Mouse (Mus musculus): ENCODE results near the gene Nfyb. TPM values are rescaled to one million over a fixed set of nuclear protein-coding genes. Genes with fewer than 3 reads are reported as not detected.

Nfyb gene
- polyA plus RNA-seq (2015; fragmentation: Nextera tagmentation; extraction: Ambion mirVana): 44.5 and 55.2 TPM in 2 replicates

- no peaks in the 10 kb centered on the region for H3K9me3 ChIP-seq (replicated peaks; ENCODE audit: control insufficient read depth, low read length, poor library complexity, severe bottlenecking)
- H3K36me3 ChIP-seq (ENCODE audit: control insufficient read depth, insufficient read depth, low read length): no peaks in the 10 kb centered on the region
- H3K27ac ChIP-seq (ENCODE audit: low read length): peak within 1 kb of the TSS; percentile 99
- H3K9ac ChIP-seq (ENCODE audit: low read depth, low read length): peak within 1 kb of the TSS; percentile 97
- peak within 1 kb of the TSS; percentile 69 for H3K4me2 ChIP-seq (ENCODE audit: low read length)
- peaks cover 31% of the 10 kb centered on the region for H3K4me1 ChIP-seq (ENCODE audit: control insufficient read depth, insufficient read depth, low read length)
- under 1% methylated on average over 54 of the region's 68 CpGs for WGBS
- H3K4me3 ChIP-seq (ENCODE audit: low read depth, low read length): peak within 1 kb of the TSS; percentile 80
- ATAC-seq: peak; percentile 96
- H3K27me3 ChIP-seq (ENCODE audit: control insufficient read depth, insufficient read depth, low read depth, low read length): no peaks in the 10 kb centered on the region
Measured at GRCm38 (mm10) chr10:82763840-82764631, at the start of gene Nfyb. Gene Nfyb (minus strand): TSS chr10:82764144.

DNA sequence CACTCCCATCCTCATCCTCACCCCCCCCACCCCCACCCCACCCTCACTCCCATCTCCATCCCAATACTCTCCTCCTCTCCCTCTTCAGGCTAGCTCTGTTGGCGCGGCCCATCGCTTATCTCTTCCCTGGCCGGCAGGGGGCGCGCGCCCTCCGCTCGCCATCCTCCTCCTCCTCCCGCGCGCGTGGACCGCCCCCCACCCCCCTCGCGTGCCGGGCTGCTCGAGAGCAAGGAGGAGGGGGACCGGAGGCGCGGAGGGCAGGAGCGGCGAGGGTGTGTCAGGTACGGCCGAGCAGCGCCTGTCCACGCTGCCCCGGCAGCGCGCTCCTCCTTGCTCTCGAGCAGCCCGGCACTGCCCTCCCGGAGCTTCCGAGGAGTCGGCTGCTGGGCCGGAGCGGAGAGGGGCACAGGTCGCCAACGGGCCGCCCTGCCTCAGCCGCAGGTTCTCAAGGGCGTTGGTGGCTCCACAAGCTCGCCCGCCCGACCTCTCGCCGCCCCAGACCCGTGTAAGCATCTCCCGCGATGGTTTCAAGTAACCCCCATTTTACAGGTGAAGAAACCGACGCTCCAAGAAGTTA is 48.0 kb upstream of the Nfyb start:
- no peaks in the 10 kb centered on the region for H3K9me3 ChIP-seq (replicated peaks; ENCODE audit: control insufficient read depth, low read length, poor library complexity, severe bottlenecking)
- WGBS: 7% methylated on average over 43 of the region's 52 CpGs
- H3K27ac ChIP-seq (ENCODE audit: low read length): no peak overlapping the region
- no peaks in the 10 kb centered on the region for H3K4me1 ChIP-seq (ENCODE audit: control insufficient read depth, insufficient read depth, low read length)
- no peaks in the 10 kb centered on the region for H3K27me3 ChIP-seq (ENCODE audit: control insufficient read depth, insufficient read depth, low read depth, low read length)
- H3K36me3 ChIP-seq (ENCODE audit: control insufficient read depth, insufficient read depth, low read length): no peaks in the 10 kb centered on the region
- H3K4me2 ChIP-seq (ENCODE audit: low read length): peak overlapping the region; percentile 77
- peak overlapping the region; percentile 59; the same call in 1 of the 2 replicates for H3K9ac ChIP-seq (ENCODE audit: low read depth, low read length)
- ATAC-seq: peak; percentile 81
- H3K4me3 ChIP-seq (ENCODE audit: low read depth, low read length): peak overlapping the region; percentile 54

- Histone ChIP-seq H3K27ac (ENCODE audit: low read length) (no peak overlapping the region), H3K4me1 (ENCODE audit: control insufficient read depth, insufficient read depth, low read length) (no peaks in the 10 kb centered on the region), H3K9me3 (replicated peaks; ENCODE audit: control insufficient read depth, low read length, poor library complexity, severe bottlenecking) (no peaks in the 10 kb centered on the region), H3K4me2 (ENCODE audit: low read length) (no peak overlapping the region), H3K27me3 (ENCODE audit: control insufficient read depth, insufficient read depth, low read depth, low read length) (no peaks in the 10 kb centered on the region), H3K36me3 (ENCODE audit: control insufficient read depth, insufficient read depth, low read length) (no peaks in the 10 kb centered on the region), H3K4me3 (ENCODE audit: low read depth, low read length) (no peak overlapping the region), H3K9ac (ENCODE audit: low read depth, low read length) (no peak overlapping the region)
- 6% methylated on average over 3 of the region's 3 CpGs for WGBS
- no peak for ATAC-seq
Measured at GRCm38 (mm10) chr10:82809352-82809751, 45.4 kb upstream of the Nfyb start.

DNA sequence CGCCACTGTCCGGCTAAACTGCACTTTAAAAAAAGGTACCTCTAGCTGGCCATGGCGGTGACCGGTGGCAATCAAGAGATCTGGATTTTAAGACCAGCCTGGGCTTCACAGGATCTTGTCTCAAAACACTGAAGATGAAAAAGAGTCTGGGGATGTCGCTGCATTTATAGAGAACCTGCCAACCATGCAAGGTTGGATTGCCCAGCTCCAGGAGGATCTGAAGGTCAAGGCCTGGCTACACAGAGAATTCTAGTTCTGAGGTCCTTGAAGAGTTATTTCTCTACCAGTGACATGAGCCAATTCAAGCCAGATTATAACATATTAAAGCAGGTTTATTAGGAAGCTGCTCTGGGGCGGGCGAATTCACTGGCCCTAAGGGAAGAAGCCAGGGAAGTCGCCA is 44.9 kb upstream of the Nfyb start:
- no peaks in the 10 kb centered on the region for H3K36me3 ChIP-seq (ENCODE audit: control insufficient read depth, insufficient read depth, low read length)
- no peaks in the 10 kb centered on the region for H3K4me1 ChIP-seq (ENCODE audit: control insufficient read depth, insufficient read depth, low read length)
- ATAC-seq: no peak
- no peaks in the 10 kb centered on the region for H3K27me3 ChIP-seq (ENCODE audit: control insufficient read depth, insufficient read depth, low read depth, low read length)
- no peak overlapping the region for H3K4me3 ChIP-seq (ENCODE audit: low read depth, low read length)
- no peak overlapping the region for H3K27ac ChIP-seq (ENCODE audit: low read length)
- WGBS: 71% methylated on average over 8 of the region's 8 CpGs
- H3K9ac ChIP-seq (ENCODE audit: low read depth, low read length): no peak overlapping the region
- no peaks in the 10 kb centered on the region for H3K9me3 ChIP-seq (replicated peaks; ENCODE audit: control insufficient read depth, low read length, poor library complexity, severe bottlenecking)
- H3K4me2 ChIP-seq (ENCODE audit: low read length): no peak overlapping the region

DNA sequence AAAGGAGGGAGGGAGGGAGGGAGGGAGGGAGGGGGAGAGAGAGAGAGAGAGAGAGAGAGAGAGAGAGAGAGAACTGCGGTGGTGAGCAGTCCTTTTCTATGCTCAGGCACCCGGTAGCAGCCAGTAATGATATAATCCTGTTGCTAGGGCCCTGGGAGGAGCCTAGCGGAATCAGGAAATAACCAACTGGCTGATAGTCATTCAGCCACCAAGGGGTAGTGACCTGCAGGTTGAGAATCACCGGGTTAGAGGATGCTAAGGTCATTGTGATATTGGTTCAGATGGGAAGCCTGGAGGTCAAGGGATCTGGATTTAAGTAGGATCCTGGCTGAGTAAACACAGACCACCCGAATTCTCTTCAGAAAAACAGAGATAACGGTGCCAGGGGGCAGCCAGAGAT is 44.2 kb upstream of the Nfyb start:
- WGBS: 44% methylated on average over 6 of the region's 6 CpGs
- Histone ChIP-seq H3K9me3 (replicated peaks; ENCODE audit: control insufficient read depth, low read length, poor library complexity, severe bottlenecking) (no peaks in the 10 kb centered on the region), H3K4me3 (ENCODE audit: low read depth, low read length) (no peak overlapping the region), H3K9ac (ENCODE audit: low read depth, low read length) (no peak overlapping the region), H3K4me1 (ENCODE audit: control insufficient read depth, insufficient read depth, low read length) (no peaks in the 10 kb centered on the region), H3K4me2 (ENCODE audit: low read length) (no peak overlapping the region), H3K27ac (ENCODE audit: low read length) (no peak overlapping the region), H3K27me3 (ENCODE audit: control insufficient read depth, insufficient read depth, low read depth, low read length) (no peaks in the 10 kb centered on the region), H3K36me3 (ENCODE audit: control insufficient read depth, insufficient read depth, low read length) (no peaks in the 10 kb centered on the region)
- ATAC-seq: no peak

DNA sequence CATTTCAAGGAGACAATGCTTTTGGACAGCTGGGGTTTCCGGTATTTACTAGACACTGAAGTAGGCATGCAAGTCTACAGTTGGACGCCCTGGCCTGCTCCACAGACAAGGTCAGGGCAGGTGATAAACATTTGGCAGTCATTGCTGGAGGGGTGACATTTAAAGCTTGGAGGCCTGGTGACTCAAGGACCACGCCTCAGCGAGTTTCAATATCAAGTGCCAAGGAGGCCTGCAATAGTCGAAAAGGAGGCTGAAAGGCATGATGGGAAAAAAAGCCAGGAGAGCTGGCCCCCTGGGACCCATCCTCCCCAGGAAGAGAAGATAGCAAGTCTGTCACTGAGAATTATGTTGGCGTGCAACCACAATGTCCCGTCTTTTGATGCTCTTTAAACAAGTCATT is 43.3 kb upstream of the Nfyb start:
- no peak for ATAC-seq
- H3K27me3 ChIP-seq (ENCODE audit: control insufficient read depth, insufficient read depth, low read depth, low read length): no peaks in the 10 kb centered on the region
- no peaks in the 10 kb centered on the region for H3K36me3 ChIP-seq (ENCODE audit: control insufficient read depth, insufficient read depth, low read length)
- no peaks in the 10 kb centered on the region for H3K9me3 ChIP-seq (replicated peaks; ENCODE audit: control insufficient read depth, low read length, poor library complexity, severe bottlenecking)
- H3K4me3 ChIP-seq (ENCODE audit: low read depth, low read length): no peak overlapping the region
- H3K4me2 ChIP-seq (ENCODE audit: low read length): no peak overlapping the region
- H3K4me1 ChIP-seq (ENCODE audit: control insufficient read depth, insufficient read depth, low read length): no peaks in the 10 kb centered on the region
- 79% methylated on average over 7 of the region's 7 CpGs for WGBS
- H3K27ac ChIP-seq (ENCODE audit: low read length): no peak overlapping the region
- no peak overlapping the region for H3K9ac ChIP-seq (ENCODE audit: low read depth, low read length)

GRCm38 (mm10) chr10:82806414-82806813 is 42.5 kb upstream of the Nfyb start:
- ATAC-seq: no peak
- Histone ChIP-seq H3K9me3 (replicated peaks; ENCODE audit: control insufficient read depth, low read length, poor library complexity, severe bottlenecking) (no peaks in the 10 kb centered on the region; the same call in 1 of the 2 replicates), H3K27me3 (ENCODE audit: control insufficient read depth, insufficient read depth, low read depth, low read length) (no peaks in the 10 kb centered on the region), H3K27ac (ENCODE audit: low read length) (no peak overlapping the region), H3K36me3 (ENCODE audit: control insufficient read depth, insufficient read depth, low read length) (no peaks in the 10 kb centered on the region), H3K9ac (ENCODE audit: low read depth, low read length) (no peak overlapping the region), H3K4me2 (ENCODE audit: low read length) (no peak overlapping the region), H3K4me1 (ENCODE audit: control insufficient read depth, insufficient read depth, low read length) (no peaks in the 10 kb centered on the region), H3K4me3 (ENCODE audit: low read depth, low read length) (no peak overlapping the region)
- WGBS: 87% methylated on average over 8 of the region's 8 CpGs

GRCm38 (mm10) chr10:82805111-82805510 is 41.2 kb upstream of the Nfyb start:
- no peak overlapping the region for H3K27ac ChIP-seq (ENCODE audit: low read length)
- no peak for ATAC-seq
- WGBS: 84% methylated on average over 6 of the region's 6 CpGs
- no peak overlapping the region for H3K4me2 ChIP-seq (ENCODE audit: low read length)
- no peaks in the 10 kb centered on the region for H3K36me3 ChIP-seq (ENCODE audit: control insufficient read depth, insufficient read depth, low read length)
- H3K27me3 ChIP-seq (ENCODE audit: control insufficient read depth, insufficient read depth, low read depth, low read length): no peaks in the 10 kb centered on the region
- H3K9me3 ChIP-seq (replicated peaks; ENCODE audit: control insufficient read depth, low read length, poor library complexity, severe bottlenecking): no peaks in the 10 kb centered on the region; the same call in 1 of the 2 replicates
- H3K4me1 ChIP-seq (ENCODE audit: control insufficient read depth, insufficient read depth, low read length): no peaks in the 10 kb centered on the region
- H3K9ac ChIP-seq (ENCODE audit: low read depth, low read length): no peak overlapping the region
- H3K4me3 ChIP-seq (ENCODE audit: low read depth, low read length): no peak overlapping the region

GRCm38 (mm10) chr10:82804396-82804795 is 40.5 kb upstream of the Nfyb start:
- H3K27me3 ChIP-seq (ENCODE audit: control insufficient read depth, insufficient read depth, low read depth, low read length): no peaks in the 10 kb centered on the region
- H3K27ac ChIP-seq (ENCODE audit: low read length): no peak overlapping the region
- H3K4me1 ChIP-seq (ENCODE audit: control insufficient read depth, insufficient read depth, low read length): no peaks in the 10 kb centered on the region
- no peak overlapping the region for H3K4me2 ChIP-seq (ENCODE audit: low read length)
- 65% methylated on average over 3 of the region's 3 CpGs for WGBS
- no peak overlapping the region for H3K4me3 ChIP-seq (ENCODE audit: low read depth, low read length)
- H3K9me3 ChIP-seq (replicated peaks; ENCODE audit: control insufficient read depth, low read length, poor library complexity, severe bottlenecking): no peaks in the 10 kb centered on the region; the same call in 1 of the 2 replicates
- no peak for ATAC-seq
- no peaks in the 10 kb centered on the region for H3K36me3 ChIP-seq (ENCODE audit: control insufficient read depth, insufficient read depth, low read length)
- H3K9ac ChIP-seq (ENCODE audit: low read depth, low read length): no peak overlapping the region
